Mouse (Mus musculus): ENCODE measurements around the gene Il5ra. TPM values are rescaled to one million over a fixed set of nuclear protein-coding genes. Genes with fewer than 3 reads are reported as not detected.
A peak's percentile ranks its signal among the peaks of the same experiment; 100 is the strongest.

Il5ra gene
- polyA plus RNA-seq (2012; ENCODE audit: insufficient read depth, insufficient read length, low replicate concordance, missing spikeins): not detected in 2 replicates

GRCm38 (mm10) chr6:106748887-106749388 is at the start of gene Il5ra:
Gene Il5ra (minus strand): TSS chr6:106749037.
- no peak for TF ChIP-seq POLR2A (IDR thresholded peaks at IDR 0.05; ENCODE audit: insufficient read depth, low read depth, low read length)
- TF ChIP-seq CTCF (IDR thresholded peaks at IDR 0.05; ENCODE audit: insufficient read depth, low read depth, low read length): no peak
- H3K4me3 ChIP-seq (ENCODE audit: insufficient read depth, low read depth, low read length): no peak within 1 kb of the TSS
- no peak within 1 kb of the TSS for H3K27ac ChIP-seq (ENCODE audit: insufficient read depth, low read depth, low read length)
- no peaks in the 10 kb centered on the region for H3K4me1 ChIP-seq (ENCODE audit: control insufficient read depth, insufficient read depth, low read length)
- 75% methylated on average over 6 of the region's 6 CpGs for WGBS

- WGBS: 89% methylated on average over 13 of the region's 13 CpGs
- H3K4me1 ChIP-seq (ENCODE audit: control insufficient read depth, insufficient read depth, low read length): peaks cover 4% of the 10 kb centered on the region; the same call in 1 of the 2 replicates
- H3K4me3 ChIP-seq (ENCODE audit: insufficient read depth, low read depth, low read length): no peak overlapping the region
- no peak overlapping the region for H3K27ac ChIP-seq (ENCODE audit: insufficient read depth, low read depth, low read length)
- no peak for TF ChIP-seq CTCF (IDR thresholded peaks at IDR 0.05; ENCODE audit: insufficient read depth, low read depth, low read length)
- TF ChIP-seq POLR2A (IDR thresholded peaks at IDR 0.05; ENCODE audit: insufficient read depth, low read depth, low read length): no peak
Measured at GRCm38 (mm10) chr6:106794094-106794814, 45.4 kb upstream of the Il5ra start.

- WGBS: 96% methylated on average over 10 of the region's 10 CpGs
- no peak overlapping the region for H3K27ac ChIP-seq (ENCODE audit: insufficient read depth, low read depth, low read length)
- no peak for TF ChIP-seq POLR2A (IDR thresholded peaks at IDR 0.05; ENCODE audit: insufficient read depth, low read depth, low read length)
- TF ChIP-seq CTCF (IDR thresholded peaks at IDR 0.05; ENCODE audit: insufficient read depth, low read depth, low read length): no peak
- H3K4me1 ChIP-seq (ENCODE audit: control insufficient read depth, insufficient read depth, low read length): peaks cover 4% of the 10 kb centered on the region; the same call in 1 of the 2 replicates
- no peak overlapping the region for H3K4me3 ChIP-seq (ENCODE audit: insufficient read depth, low read depth, low read length)
Measured at GRCm38 (mm10) chr6:106793621-106794020, 44.8 kb upstream of the Il5ra start.

DNA sequence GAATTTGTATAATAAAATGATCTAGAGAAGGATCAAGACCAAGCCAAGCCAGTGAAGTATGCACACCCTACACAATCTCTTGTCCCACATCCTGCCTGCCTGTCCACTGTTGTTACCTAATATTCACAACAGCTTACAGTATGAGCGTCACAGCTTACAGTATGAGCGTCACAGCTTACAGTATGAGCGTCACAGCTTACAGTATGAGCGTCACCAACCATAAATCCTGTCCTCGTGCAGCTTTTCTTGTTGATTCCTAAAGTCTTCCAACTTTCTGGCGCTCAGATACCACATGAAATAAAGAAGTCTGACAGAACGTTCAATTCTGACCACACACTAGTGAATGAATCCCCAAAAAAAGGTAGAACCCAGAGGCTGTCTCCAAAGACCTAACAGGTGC is 44.3 kb upstream of the Il5ra start:
- peaks cover 2% of the 10 kb centered on the region; the same call in 1 of the 2 replicates for H3K4me1 ChIP-seq (ENCODE audit: control insufficient read depth, insufficient read depth, low read length)
- H3K4me3 ChIP-seq (ENCODE audit: insufficient read depth, low read depth, low read length): no peak overlapping the region
- 94% methylated on average over 7 of the region's 7 CpGs for WGBS
- H3K27ac ChIP-seq (ENCODE audit: insufficient read depth, low read depth, low read length): no peak overlapping the region
- TF ChIP-seq CTCF (IDR thresholded peaks at IDR 0.05; ENCODE audit: insufficient read depth, low read depth, low read length) (no peak), POLR2A (IDR thresholded peaks at IDR 0.05; ENCODE audit: insufficient read depth, low read depth, low read length) (no peak)

- no peak overlapping the region for H3K27ac ChIP-seq (ENCODE audit: insufficient read depth, low read depth, low read length)
- no peak overlapping the region for H3K4me3 ChIP-seq (ENCODE audit: insufficient read depth, low read depth, low read length)
- TF ChIP-seq CTCF (IDR thresholded peaks at IDR 0.05; ENCODE audit: insufficient read depth, low read depth, low read length): no peak
- no peak for TF ChIP-seq POLR2A (IDR thresholded peaks at IDR 0.05; ENCODE audit: insufficient read depth, low read depth, low read length)
- peaks cover 2% of the 10 kb centered on the region; the same call in 1 of the 2 replicates for H3K4me1 ChIP-seq (ENCODE audit: control insufficient read depth, insufficient read depth, low read length)
- 95% methylated on average over 5 of the region's 5 CpGs for WGBS
Measured at GRCm38 (mm10) chr6:106792486-106792885, 43.6 kb upstream of the Il5ra start.

DNA sequence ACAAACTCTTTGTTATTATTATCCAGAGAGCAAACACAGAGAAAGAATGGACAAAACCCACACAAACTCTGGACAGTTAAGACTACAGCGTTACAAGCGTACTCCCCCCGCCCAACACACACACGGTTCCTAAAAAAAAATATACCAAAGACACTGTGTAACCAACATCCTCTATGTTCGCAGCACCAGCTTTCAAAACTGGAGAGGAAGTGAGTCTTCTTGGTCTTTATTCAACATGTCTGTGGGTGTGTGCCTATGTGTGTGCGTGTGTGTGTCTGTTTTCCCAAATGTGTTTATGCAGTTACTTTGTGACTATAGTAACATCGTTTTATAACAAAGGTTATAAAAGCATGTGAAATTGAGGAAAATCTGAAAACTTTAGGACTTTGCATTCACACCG is 42.6 kb upstream of the Il5ra start:
- Histone ChIP-seq H3K4me1 (ENCODE audit: control insufficient read depth, insufficient read depth, low read length) (peaks cover under 1% of the 10 kb centered on the region; the same call in 1 of the 2 replicates), H3K4me3 (ENCODE audit: insufficient read depth, low read depth, low read length) (no peak overlapping the region), H3K27ac (ENCODE audit: insufficient read depth, low read depth, low read length) (no peak overlapping the region)
- TF ChIP-seq POLR2A (IDR thresholded peaks at IDR 0.05; ENCODE audit: insufficient read depth, low read depth, low read length) (no peak), CTCF (IDR thresholded peaks at IDR 0.05; ENCODE audit: insufficient read depth, low read depth, low read length) (no peak)
- 90% methylated on average over 8 of the region's 8 CpGs for WGBS

DNA sequence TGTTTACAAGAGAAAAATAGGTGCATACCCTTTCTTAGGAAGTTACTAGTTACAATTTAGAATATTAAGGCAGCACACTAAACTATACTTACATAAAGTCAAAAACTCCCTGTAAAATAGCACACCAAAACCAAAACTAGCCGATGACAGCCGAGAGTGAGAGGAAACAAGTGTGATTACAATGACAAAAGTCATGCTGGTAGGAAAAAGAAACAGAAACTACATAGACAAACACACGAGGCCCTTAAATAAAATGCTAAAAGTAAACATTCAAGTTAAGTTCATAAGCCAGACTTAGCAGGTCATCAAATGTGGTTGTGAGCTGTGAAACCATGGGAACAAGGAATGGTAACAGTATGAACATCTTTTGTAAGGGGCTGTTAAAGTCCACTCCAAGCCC is 38.3 kb upstream of the Il5ra start:
- H3K4me1 ChIP-seq (ENCODE audit: control insufficient read depth, insufficient read depth, low read length): no peaks in the 10 kb centered on the region
- H3K27ac ChIP-seq (ENCODE audit: insufficient read depth, low read depth, low read length): no peak overlapping the region
- no peak overlapping the region for H3K4me3 ChIP-seq (ENCODE audit: insufficient read depth, low read depth, low read length)
- no peak for TF ChIP-seq CTCF (IDR thresholded peaks at IDR 0.05; ENCODE audit: insufficient read depth, low read depth, low read length)
- no peak for TF ChIP-seq POLR2A (IDR thresholded peaks at IDR 0.05; ENCODE audit: insufficient read depth, low read depth, low read length)
- WGBS: 81% methylated on average over 3 of the region's 3 CpGs

- TF ChIP-seq CTCF (IDR thresholded peaks at IDR 0.05; ENCODE audit: insufficient read depth, low read depth, low read length) (no peak), POLR2A (IDR thresholded peaks at IDR 0.05; ENCODE audit: insufficient read depth, low read depth, low read length) (no peak)
- WGBS: 13% methylated on average over 4 of the region's 4 CpGs
- Histone ChIP-seq H3K27ac (ENCODE audit: insufficient read depth, low read depth, low read length) (no peak overlapping the region), H3K4me1 (ENCODE audit: control insufficient read depth, insufficient read depth, low read length) (no peaks in the 10 kb centered on the region), H3K4me3 (ENCODE audit: insufficient read depth, low read depth, low read length) (peak overlapping the region; percentile 93)
Measured at GRCm38 (mm10) chr6:106770046-106770445, 21.2 kb upstream of the Il5ra start.

- Histone ChIP-seq H3K27ac (ENCODE audit: insufficient read depth, low read depth, low read length) (0 out of 2 replicates have a peak overlapping the region, but pooled peaks have one; percentile 23), H3K4me3 (ENCODE audit: insufficient read depth, low read depth, low read length) (peak overlapping the region; percentile 93), H3K4me1 (ENCODE audit: control insufficient read depth, insufficient read depth, low read length) (no peaks in the 10 kb centered on the region)
- WGBS: under 1% methylated on average over 33 of the region's 33 CpGs
- TF ChIP-seq CTCF (IDR thresholded peaks at IDR 0.05; ENCODE audit: insufficient read depth, low read depth, low read length) (no peak), POLR2A (IDR thresholded peaks at IDR 0.05; ENCODE audit: insufficient read depth, low read depth, low read length) (no peak)
Measured at GRCm38 (mm10) chr6:106769290-106769866, 20.5 kb upstream of the Il5ra start.

Data from olfactory bulb, adult 2 months (tissue).